Mouse (Mus musculus) embryonic fibroblast, embryonic 13.5 days (primary cell): ENCODE data around the gene Nectin1.

Experiments used
- CTCF ChIP-seq: IDR thresholded peaks from 2 replicates; pipeline ENCODE4 v1.5.1; 2011; ENCODE audit warnings: mild to moderate bottlenecking, control low read depth, low read length, moderate library complexity, borderline replicate concordance; ENCODE audit not compliant: insufficient read depth
- POLR2A ChIP-seq: IDR thresholded peaks from 2 replicates; pipeline ENCODE4 v1.6.1; 2011; ENCODE audit warnings: low read depth, mild to moderate bottlenecking, control low read depth, low read length, moderate library complexity

DNA sequence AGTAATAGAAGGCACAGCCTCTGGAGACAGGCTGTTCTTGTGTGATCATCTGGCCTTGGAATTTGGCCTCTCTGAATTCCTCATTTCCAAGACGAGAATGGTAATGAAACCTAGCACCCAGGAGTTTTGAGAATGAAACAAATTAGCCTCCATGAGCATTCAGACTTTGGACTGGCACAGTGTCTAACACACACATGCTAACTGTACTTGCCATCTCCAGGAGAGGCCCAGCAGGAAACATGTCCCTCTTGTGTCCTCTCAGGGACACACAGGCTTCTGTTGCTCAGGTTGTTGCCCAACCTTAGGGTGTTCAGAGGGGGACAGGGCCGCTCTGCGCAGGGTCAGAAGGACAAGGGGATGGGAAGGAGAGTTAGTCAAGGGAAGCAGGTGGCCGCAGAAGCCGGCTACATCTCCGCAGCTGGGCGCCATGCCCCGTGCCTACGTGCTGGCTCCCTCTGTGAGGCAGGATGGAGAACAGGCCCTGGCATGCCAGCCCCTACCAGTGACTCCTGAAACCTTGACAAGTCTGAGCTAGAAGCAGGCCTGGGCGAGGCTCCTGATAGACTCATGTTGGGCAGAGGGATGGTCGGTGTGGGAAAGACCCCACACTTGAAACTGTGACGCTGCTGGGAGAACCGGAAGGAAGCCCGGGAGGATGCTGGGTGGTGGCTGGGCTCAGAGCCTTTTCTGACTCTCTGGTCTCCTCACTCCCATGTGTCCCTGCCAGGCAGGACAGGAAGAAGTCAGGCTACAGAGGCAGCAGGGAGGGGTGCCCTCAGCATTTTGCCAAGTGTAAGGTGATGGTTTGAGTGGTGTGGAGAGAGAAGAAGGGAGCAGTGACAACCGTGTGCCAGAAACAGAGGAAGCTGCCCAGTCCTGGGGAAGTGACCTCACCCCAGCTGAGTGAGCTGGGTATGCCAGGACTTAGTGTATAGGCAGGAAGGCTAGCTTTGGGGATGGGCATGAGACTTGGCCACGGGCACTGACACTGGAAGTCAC, 33.9 kb downstream of the Nectin1 start:
- TF ChIP-seq CTCF (no peak), POLR2A (no peak)
